Mouse (Mus musculus): ENCODE data around the gene Atp5k. TPM values are rescaled to one million over a fixed set of nuclear protein-coding genes. Genes with fewer than 3 reads are reported as not detected.

Atp5k gene
- total RNA-seq, 2 experiments from 2014 or later, result 1,085 to 1,145 TPM

GRCm38 (mm10) chr5:108431196-108431595 is 3.1 kb downstream of the Atp5k start:
- no peak for DNase-seq

- DNase-seq, result peak; percentile 48 to 71
Measured at GRCm38 (mm10) chr5:108427186-108427585, 7.1 kb downstream of the Atp5k start.

- no peak for DNase-seq
Measured at GRCm38 (mm10) chr5:108423427-108423826, 10.8 kb downstream of the Atp5k start.

GRCm38 (mm10) chr5:108422741-108423140 is 11.5 kb downstream of the Atp5k start:
- DNase-seq, result no peak

- DNase-seq, result no peak
Measured at GRCm38 (mm10) chr5:108414711-108415110, 19.5 kb downstream of the Atp5k start.

GRCm38 (mm10) chr5:108406977-108407376 is 27.3 kb downstream of the Atp5k start:
- no peak for DNase-seq

- no peak for DNase-seq
Measured at GRCm38 (mm10) chr5:108405460-108405859, 28.8 kb downstream of the Atp5k start.

- DNase-seq, result no peak
Measured at GRCm38 (mm10) chr5:108403453-108403852, 30.8 kb downstream of the Atp5k start.

- no peak for DNase-seq
Measured at GRCm38 (mm10) chr5:108389744-108390143, 44.5 kb downstream of the Atp5k start.

GRCm38 (mm10) chr5:108388201-108388600 is 46.0 kb downstream of the Atp5k start, which contains the start of gene Pde6b:
Gene Pde6b (plus strand): TSS chr5:108388391.
- no peak for DNase-seq

- no peak for DNase-seq
Measured at GRCm38 (mm10) chr5:108386449-108386848, 47.8 kb downstream of the Atp5k start.

- DNase-seq, result no peak
Measured at GRCm38 (mm10) chr5:108385632-108386031, 48.6 kb downstream of the Atp5k start.

Other genes with a start within 250 kb of the Atp5k start
- gene Dr1, start 165.6 kb downstream of the Atp5k start, total RNA-seq (2021), result 10 to 100 TPM; 19.3 to 21.5 TPM
- gene Pigg, start 121.8 kb downstream of the Atp5k start, total RNA-seq (2021), result 10 to 100 TPM; 10.1 to 12.5 TPM
- gene Gm42517, start 66.5 kb downstream of the Atp5k start, total RNA-seq (2021), result 1 to 10 TPM; 2.5 to 3.8 TPM
- gene Pde6b, start 46.1 kb downstream of the Atp5k start, total RNA-seq (2021), result not detected
- gene Mfsd7a, start 14.4 kb upstream of the Atp5k start, total RNA-seq (2021), result 1 to 10 TPM; 1.8 to 2.9 TPM
- gene Pcgf3, start 26.8 kb upstream of the Atp5k start, total RNA-seq (2021), result 10 to 100 TPM; 29.9 to 31.3 TPM
- gene Cplx1, start 115.6 kb upstream of the Atp5k start, total RNA-seq (2021), result under 1 TPM in 1 of 2 experiments, not detected in 1; 0.21 TPM
- gene Gak, start 195.3 kb upstream of the Atp5k start, total RNA-seq (2021), result 10 to 100 TPM; 18.2 to 21.5 TPM
- 10 to 100 TPM in 1 of 2 experiments, 1 to 10 TPM in 1; 8.5 to 11.1 TPM for gene Tmem175, start 195.3 kb upstream of the Atp5k start, total RNA-seq (2021)
- 10 to 100 TPM; 18.1 to 21.4 TPM for gene Idua, start 225.9 kb upstream of the Atp5k start, total RNA-seq (2021)
- gene Dgkq, start 235.2 kb upstream of the Atp5k start, total RNA-seq (2021), result 1 to 10 TPM; 4.8 to 6.6 TPM
- gene Slc26a1, start 241.1 kb upstream of the Atp5k start, total RNA-seq (2021), result not detected

Data from heart, adult 18-20 months (tissue).